Mouse (Mus musculus) cerebellum, adult 2 months (tissue): Measurements from ENCODE around the gene Wdr54. TPM values are rescaled to one million over a fixed set of nuclear protein-coding genes. Genes with fewer than 3 reads are reported as not detected.
A peak's percentile ranks its signal among the peaks of the same experiment; 100 is the strongest.

Experiments used
- DNase-seq, 2 experiments: peaks; one replicate each; pipeline ENCODE4 v3.0.0; 2021
- H3K27ac ChIP-seq: fragments of 200-500 bp; 2 replicates; pipeline ENCODE4 v1.5.1; 2012; ENCODE audit warnings: low read length, control low read depth, inconsistent platforms; ENCODE audit not compliant: insufficient read depth
- H3K27me3 ChIP-seq: fragments of 200-500 bp; 2 replicates; pipeline ENCODE4 v1.6.1; 2012; ENCODE audit warnings: inconsistent platforms, mild to moderate bottlenecking, low read length, moderate library complexity; ENCODE audit not compliant: control insufficient read depth, insufficient read depth
- H3K4me1 ChIP-seq: fragments of 200-500 bp; 2 replicates; pipeline ENCODE4 v1.6.1; 2011; ENCODE audit warnings: low read length; ENCODE audit not compliant: control insufficient read depth, insufficient read depth
- H3K4me3 ChIP-seq: fragments of 200-500 bp; replicated peaks from 2 replicates; pipeline ENCODE3; 2011; ENCODE audit warnings: mild to moderate bottlenecking, low read depth, low read length, control low read depth; ENCODE audit not compliant: insufficient read depth
- CTCF ChIP-seq: fragments of 200-500 bp; IDR thresholded peaks from 2 replicates; pipeline ENCODE4 v1.5.1; 2011; ENCODE audit warnings: low read depth, mild to moderate bottlenecking, control low read depth, low read length, moderate library complexity, borderline replicate concordance; ENCODE audit not compliant: insufficient read depth
- POLR2A ChIP-seq: fragments of 200-500 bp; IDR thresholded peaks from 2 replicates; pipeline ENCODE4 v1.6.1; 2011; ENCODE audit warnings: low read length, control low read depth, borderline replicate concordance; ENCODE audit not compliant: insufficient read depth
- WGBS: fragments of 180-500 bp; shearing (Covaris S2); methylation state at CpG from one replicate; pipeline ENCODE4 v1.1.7; 2018; 5-methylcytosine and 5-hydroxymethylcytosine counted together
- polyA plus RNA-seq: library from polyadenylated mRNA; depleted of rRNA; stranded (reverse); fragments of >200 nt; gene quantifications from 2 replicates; pipeline ENCODE4 v1.2.3, GENCODE M21; 2012

The Wdr54 gene
- polyA plus RNA-seq, 1 experiment, result 22.7 TPM

DNA sequence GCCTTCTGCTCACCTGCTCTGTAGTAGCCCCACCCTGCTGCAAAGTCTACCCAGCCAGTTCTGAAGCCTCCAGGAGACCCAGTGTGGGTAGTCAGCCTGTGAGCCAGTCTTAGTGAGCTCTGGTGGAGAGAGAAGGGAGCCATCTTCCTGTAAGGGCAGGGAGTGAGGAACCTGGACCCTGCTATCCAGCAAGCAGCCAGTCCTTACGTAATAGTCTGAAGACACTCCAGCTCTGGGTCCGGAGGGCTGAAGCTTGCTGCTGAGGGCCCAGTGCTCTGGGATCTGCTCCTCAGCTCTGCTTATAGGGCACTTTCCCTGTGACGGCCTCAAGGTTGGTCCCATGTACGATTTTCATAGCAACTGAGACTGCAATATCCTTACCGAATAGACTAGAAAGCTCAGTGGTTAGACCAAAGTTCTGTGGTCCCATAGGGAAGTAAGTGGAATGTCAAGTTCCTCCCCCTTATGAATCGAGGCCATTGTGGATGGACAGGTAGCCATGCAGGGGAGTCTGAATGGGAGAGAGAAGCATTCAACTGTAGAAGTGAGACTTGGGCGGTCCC lies 21.2 kb downstream of the Wdr54 start, which contains the start of gene Rtkn:
TSS of gene Rtkn (plus strand) at position 513 of the 563 bp plus-strand sequence.
- TF ChIP-seq CTCF (no peak), POLR2A (no peak)
- 68% methylated on average over 7 of the region's 7 CpGs for WGBS
- no peak within 1 kb of the TSS for H3K4me3 ChIP-seq
- H3K27me3 ChIP-seq, result no peaks in the 10 kb centered on the region; the same call in 1 of the 2 replicates
- no peak for DNase-seq
- no peaks in the 10 kb centered on the region for H3K4me1 ChIP-seq
- 0 out of 2 replicates have a peak within 1 kb of the TSS, but pooled peaks have one; percentile 55 for H3K27ac ChIP-seq

DNA sequence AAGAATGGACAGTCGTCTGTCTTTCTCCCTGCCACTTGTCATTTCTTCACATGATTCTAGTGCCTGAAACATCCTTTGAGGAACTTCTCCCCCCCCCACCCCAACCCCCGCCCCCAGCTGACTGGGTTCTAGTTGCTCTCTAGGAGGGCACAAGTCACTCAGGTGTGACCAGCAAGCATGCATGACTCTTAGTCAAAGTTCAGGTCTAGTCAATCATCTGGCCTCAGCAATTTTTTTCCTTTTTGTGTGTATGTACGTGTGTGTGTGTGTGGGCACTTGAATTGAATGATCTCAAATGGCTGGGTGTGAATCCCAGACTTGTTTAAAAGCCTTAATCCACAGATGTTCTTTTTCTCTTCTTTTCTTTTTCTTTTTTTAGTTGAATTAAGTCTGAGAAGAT lies 22.0 kb downstream of the Wdr54 start:
- Histone ChIP-seq H3K4me3 (no peak overlapping the region), H3K27ac (no peak overlapping the region), H3K27me3 (no peaks in the 10 kb centered on the region; the same call in 1 of the 2 replicates), H3K4me1 (no peaks in the 10 kb centered on the region)
- no peak for DNase-seq
- TF ChIP-seq POLR2A, result no peak
- no peak for TF ChIP-seq CTCF
- 58% methylated on average over 3 of the region's 3 CpGs for WGBS

GRCm38 (mm10) chr6:83132176-83132919 lies 23.8 kb downstream of the Wdr54 start:
- DNase-seq, result no peak
- Histone ChIP-seq H3K27ac (no peak overlapping the region), H3K4me3 (no peak overlapping the region), H3K27me3 (no peaks in the 10 kb centered on the region; the same call in 1 of the 2 replicates), H3K4me1 (no peaks in the 10 kb centered on the region)
- WGBS, result 86% methylated on average over 9 of the region's 9 CpGs
- TF ChIP-seq POLR2A, result no peak
- TF ChIP-seq CTCF, result no peak

DNA sequence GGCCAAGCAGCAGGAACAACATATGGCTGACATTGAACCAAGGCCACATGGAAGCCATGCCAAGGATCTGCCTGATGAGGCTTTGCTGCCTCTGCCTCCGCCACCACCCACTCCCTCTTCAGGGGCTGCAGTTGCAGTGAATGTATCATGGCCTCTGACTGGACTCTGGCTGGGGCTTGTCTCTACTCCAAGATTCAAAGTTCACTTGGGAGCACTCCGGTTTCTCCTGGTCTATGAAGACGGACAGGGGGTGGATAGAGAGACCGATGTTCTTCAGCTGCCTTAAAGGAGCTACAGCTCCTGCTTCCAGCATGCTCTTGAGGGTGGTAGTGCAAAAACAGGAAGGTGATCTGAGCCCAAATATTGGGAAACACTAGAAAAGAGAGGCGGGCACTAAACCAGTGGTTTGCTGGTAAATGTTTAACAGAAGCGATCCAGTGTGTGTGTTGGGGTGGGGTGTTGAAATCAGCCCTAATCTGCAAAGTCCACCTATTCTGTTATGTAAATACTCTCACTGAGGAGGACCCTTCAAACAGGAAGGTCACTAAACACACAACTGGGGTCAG lies 24.6 kb downstream of the Wdr54 start:
- 39% methylated on average over 6 of the region's 6 CpGs for whole genome bisulfite sequencing
- no peak for DNase-seq
- H3K4me1 ChIP-seq, result no peaks in the 10 kb centered on the region
- H3K27me3 ChIP-seq, result no peaks in the 10 kb centered on the region; the same call in 1 of the 2 replicates
- H3K27ac ChIP-seq, result no peak overlapping the region
- no peak for TF ChIP-seq POLR2A
- no peak for TF ChIP-seq CTCF
- H3K4me3 ChIP-seq, result no peak overlapping the region

GRCm38 (mm10) chr6:83127419-83127818 lies 28.8 kb downstream of the Wdr54 start:
- H3K4me1 ChIP-seq, result no peaks in the 10 kb centered on the region; the same call in 1 of the 2 replicates
- no peak overlapping the region for H3K27ac ChIP-seq
- WGBS, result 93% methylated on average over 5 of the region's 5 CpGs
- no peak overlapping the region for H3K4me3 ChIP-seq
- no peak for TF ChIP-seq CTCF
- TF ChIP-seq POLR2A, result no peak
- H3K27me3 ChIP-seq, result no peaks in the 10 kb centered on the region
- no peak for DNase-seq

DNA sequence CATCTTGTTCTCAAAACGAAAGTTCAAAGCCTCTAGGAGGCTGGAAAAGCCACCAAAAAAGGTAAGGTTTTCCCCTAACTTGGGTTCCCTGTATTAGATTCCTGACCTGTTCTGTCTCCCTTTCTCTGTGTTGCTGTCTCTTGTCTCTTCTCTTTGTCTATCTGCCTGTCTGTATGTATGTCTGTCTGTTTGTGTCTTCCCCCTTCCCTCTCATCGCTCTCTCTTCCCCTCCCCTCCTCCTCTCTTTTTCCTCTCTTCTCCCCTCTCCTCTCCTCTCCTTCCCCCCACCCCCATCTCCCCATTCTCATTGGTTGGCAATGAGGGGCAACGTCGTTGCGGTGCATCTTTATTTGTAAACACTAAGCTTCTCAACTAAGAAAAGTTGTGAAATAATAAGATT lies 30.9 kb downstream of the Wdr54 start, which contains the start of gene Ino80b:
TSS of gene Ino80b (minus strand) at position 101 of the 400 bp plus-strand sequence.
- Histone ChIP-seq H3K27ac (no peak within 1 kb of the TSS), H3K4me3 (peak within 1 kb of the TSS; percentile 95), H3K4me1 (no peaks in the 10 kb centered on the region; the same call in 1 of the 2 replicates), H3K27me3 (no peaks in the 10 kb centered on the region)
- WGBS, result 26% methylated on average over 5 of the region's 5 CpGs
- TF ChIP-seq POLR2A (no peak), CTCF (no peak)
- no peak for DNase-seq

DNA sequence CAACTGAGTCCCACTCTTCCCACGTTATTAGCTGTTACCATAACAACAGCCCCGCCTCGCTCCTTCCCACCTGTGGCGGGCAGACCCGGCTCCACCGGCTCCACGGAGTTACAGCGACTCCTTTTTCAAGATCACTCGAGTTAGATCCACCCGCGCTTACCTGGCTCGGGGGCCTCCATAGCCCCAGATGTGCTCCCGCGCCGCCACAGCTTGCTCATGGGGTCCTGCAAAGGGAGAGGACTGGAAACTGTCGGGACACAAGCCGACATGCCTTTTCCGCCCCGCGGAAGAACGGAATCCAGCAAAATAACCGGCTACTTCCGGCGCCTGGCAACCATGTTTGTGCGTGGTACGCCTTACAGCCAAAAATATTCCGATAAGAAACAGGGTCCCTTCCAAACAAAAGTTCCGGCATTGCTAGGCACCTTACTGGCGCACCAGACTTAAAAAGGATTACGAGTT lies 31.3 kb downstream of the Wdr54 start:
- no peaks in the 10 kb centered on the region for H3K27me3 ChIP-seq
- peak overlapping the region; percentile 95 for H3K4me3 ChIP-seq
- H3K27ac ChIP-seq, result no peak overlapping the region
- H3K4me1 ChIP-seq, result peaks cover 4% of the 10 kb centered on the region
- TF ChIP-seq POLR2A (peak; percentile 51; the same call in 1 of the 2 replicates), CTCF (no peak)
- under 1% methylated on average over 30 of the region's 30 CpGs for WGBS
- DNase-seq, result peak; percentile 88 to 90
